Mouse (Mus musculus) embryonic facial prominence, embryonic 13.5 days (tissue): Measurements from ENCODE around the gene Copb1. TPM values are rescaled to one million over a fixed set of nuclear protein-coding genes. Genes with fewer than 3 reads are reported as not detected.

Source experiments
- ATAC-seq: fragments of 200-750 bp; cut with Nextera tagmentation; 2 replicates; pipeline ENCODE4 v1.8.0; 2017; ENCODE audit warnings: low read depth; ENCODE audit not compliant: insufficient number of reproducible peaks, insufficient read depth, low FRiP score, low TSS enrichment
- H3K27ac ChIP-seq: fragments of 300-500 bp; sonication (generic); 2 replicates; pipeline ENCODE4 v1.5.1; 2015; ENCODE audit warnings: moderate library complexity, mild to moderate bottlenecking, inconsistent platforms
- H3K27me3 ChIP-seq: fragments of 300-500 bp; sonication (generic); 2 replicates; pipeline ENCODE4 v1.6.1; 2015; ENCODE audit warnings: mild to moderate bottlenecking, inconsistent platforms
- H3K36me3 ChIP-seq: fragments of 300-500 bp; sonication (generic); 2 replicates; pipeline ENCODE4 v1.6.1; 2015; ENCODE audit warnings: mild to moderate bottlenecking, inconsistent platforms
- H3K4me1 ChIP-seq: fragments of 300-500 bp; sonication (generic); 2 replicates; pipeline ENCODE4 v1.6.1; 2015; ENCODE audit warnings: inconsistent platforms
- H3K4me2 ChIP-seq: fragments of 300-500 bp; sonication (generic); 2 replicates; pipeline ENCODE4 v1.6.1; 2015; ENCODE audit warnings: moderate library complexity, mild to moderate bottlenecking, inconsistent platforms
- H3K4me3 ChIP-seq: fragments of 300-500 bp; sonication (generic); 2 replicates; pipeline ENCODE4 v1.5.1; 2015; ENCODE audit warnings: mild to moderate bottlenecking, inconsistent platforms
- H3K9ac ChIP-seq: fragments of 300-500 bp; sonication (generic); 2 replicates; pipeline ENCODE4 v1.6.1; 2015; ENCODE audit warnings: mild to moderate bottlenecking, inconsistent platforms
- H3K9me3 ChIP-seq: fragments of 300-500 bp; sonication (generic); 2 replicates; pipeline ENCODE4 v1.6.1; 2016; ENCODE audit warnings: inconsistent platforms
- WGBS: fragments of 180-500 bp; shearing (Covaris S2); methylation state at CpG from one replicate; pipeline ENCODE4 v1.1.7; 2015; ENCODE audit warnings: mixed read lengths; 5-methylcytosine and 5-hydroxymethylcytosine counted together
- polyA plus RNA-seq: library from polyadenylated mRNA; unstranded; fragments of >200 nt; fragmentation: Nextera tagmentation; extraction: Ambion mirVana; gene quantifications from 2 replicates; pipeline ENCODE4 v1.2.1, GENCODE M21; 2015

The Copb1 gene
- polyA plus RNA-seq, 1 experiment from 2014 or later = 123 TPM

DNA sequence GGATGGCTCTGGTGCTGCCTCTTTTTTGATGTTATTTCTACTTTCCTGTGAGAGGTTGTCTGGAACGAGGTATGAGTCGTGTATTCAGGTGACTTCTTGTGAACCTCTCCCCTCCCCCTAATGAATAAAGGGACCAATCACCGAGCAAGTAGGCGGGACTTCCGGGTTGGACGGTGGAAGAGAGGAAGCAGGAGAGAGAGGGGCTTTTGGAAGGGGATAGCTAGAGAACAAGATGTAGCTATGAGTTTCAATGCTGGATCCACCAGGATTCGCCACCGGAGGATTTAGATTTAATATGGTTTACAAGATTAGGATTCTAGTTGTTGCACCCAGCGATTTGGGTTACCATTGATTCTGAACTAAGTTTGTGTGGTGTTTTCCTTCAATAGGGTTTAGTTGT is 28.5 kb upstream of the Copb1 start:
- no peaks in the 10 kb centered on the region for H3K9me3 ChIP-seq
- H3K27me3 ChIP-seq = no peaks in the 10 kb centered on the region
- H3K36me3 ChIP-seq = no peaks in the 10 kb centered on the region
- ATAC-seq = no peak
- no peak overlapping the region for H3K27ac ChIP-seq
- H3K4me3 ChIP-seq = no peak overlapping the region
- no peaks in the 10 kb centered on the region for H3K4me1 ChIP-seq
- no peak overlapping the region for H3K9ac ChIP-seq
- H3K4me2 ChIP-seq = no peak overlapping the region
- WGBS = 72% methylated on average over 9 of the region's 9 CpGs

DNA sequence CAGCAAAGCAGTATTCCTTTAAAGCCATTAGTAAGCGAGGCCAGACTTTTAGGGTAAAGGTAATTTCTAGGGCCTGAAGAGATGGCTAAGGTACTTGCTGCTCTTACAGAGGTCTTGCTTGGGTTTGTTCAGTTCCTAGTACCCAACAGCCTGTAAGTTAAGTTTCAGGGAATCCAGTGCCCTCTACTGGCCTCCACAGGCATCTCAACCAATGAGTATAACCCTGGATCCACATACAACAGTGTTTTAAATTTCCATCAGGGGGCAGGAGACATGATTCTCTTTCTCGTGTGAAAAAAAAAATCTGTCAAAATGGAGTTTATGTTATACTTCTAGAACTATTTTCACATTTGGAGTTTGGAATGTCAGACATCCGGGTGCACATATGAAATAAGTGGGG is 27.2 kb upstream of the Copb1 start:
- Histone ChIP-seq H3K27ac (no peak overlapping the region), H3K9ac (no peak overlapping the region), H3K4me3 (no peak overlapping the region), H3K4me2 (no peak overlapping the region), H3K4me1 (no peaks in the 10 kb centered on the region), H3K36me3 (no peaks in the 10 kb centered on the region), H3K9me3 (no peaks in the 10 kb centered on the region), H3K27me3 (no peaks in the 10 kb centered on the region)
- no peak for ATAC-seq
- WGBS = 49% methylated on average over 3 of the region's 3 CpGs

DNA sequence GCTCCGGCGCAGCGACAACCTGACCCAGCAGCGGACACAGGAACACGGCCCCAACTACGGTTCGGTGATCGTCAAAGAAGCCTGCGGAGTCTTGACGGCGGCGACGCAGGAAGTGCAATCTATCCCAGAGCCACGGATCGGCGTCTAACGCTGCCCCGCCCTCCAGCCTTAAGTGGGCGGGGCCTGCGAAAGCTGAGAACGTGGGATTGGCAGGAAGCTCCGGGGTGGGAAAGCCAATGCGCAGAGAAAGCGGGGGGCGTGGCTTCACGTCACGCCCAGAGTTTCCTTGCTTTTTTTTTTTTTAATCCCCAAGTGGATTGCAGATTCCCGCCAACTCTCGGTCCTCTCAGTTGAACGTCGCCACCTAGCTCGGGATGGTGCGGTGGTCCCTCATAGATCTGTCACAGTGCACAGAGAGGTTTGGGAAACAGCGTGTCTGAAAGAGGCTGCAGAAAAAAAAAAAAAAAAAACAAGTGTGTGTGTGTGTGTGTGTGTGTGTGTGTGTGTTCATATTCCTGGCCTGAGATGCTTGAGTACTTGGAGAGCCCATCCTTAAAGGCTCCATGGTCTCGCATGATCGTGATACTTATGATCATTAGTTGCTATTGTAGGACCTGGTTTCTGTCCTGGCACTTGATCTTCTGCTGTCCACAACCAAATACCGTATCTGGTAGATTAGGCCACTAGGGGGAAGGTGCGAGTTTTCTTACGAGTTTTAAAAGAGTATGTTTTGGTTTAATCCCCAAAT is 21.7 kb upstream of the Copb1 start, which contains the start of gene Psma1:
Psma1 (minus strand) TSS at position 114 of the 748 bp plus-strand sequence.
- H3K27ac ChIP-seq = peak within 1 kb of the TSS; percentile 51
- peak; percentile 91 for ATAC-seq
- no peaks in the 10 kb centered on the region for H3K27me3 ChIP-seq
- peak within 1 kb of the TSS; percentile 83 for H3K9ac ChIP-seq
- H3K36me3 ChIP-seq = peaks cover 28% of the 10 kb centered on the region
- H3K4me3 ChIP-seq = peak within 1 kb of the TSS; percentile 64
- peak within 1 kb of the TSS; percentile 90 for H3K4me2 ChIP-seq
- under 1% methylated on average over 39 of the region's 39 CpGs for WGBS
- H3K4me1 ChIP-seq = peaks cover 10% of the 10 kb centered on the region
- H3K9me3 ChIP-seq = no peaks in the 10 kb centered on the region

DNA sequence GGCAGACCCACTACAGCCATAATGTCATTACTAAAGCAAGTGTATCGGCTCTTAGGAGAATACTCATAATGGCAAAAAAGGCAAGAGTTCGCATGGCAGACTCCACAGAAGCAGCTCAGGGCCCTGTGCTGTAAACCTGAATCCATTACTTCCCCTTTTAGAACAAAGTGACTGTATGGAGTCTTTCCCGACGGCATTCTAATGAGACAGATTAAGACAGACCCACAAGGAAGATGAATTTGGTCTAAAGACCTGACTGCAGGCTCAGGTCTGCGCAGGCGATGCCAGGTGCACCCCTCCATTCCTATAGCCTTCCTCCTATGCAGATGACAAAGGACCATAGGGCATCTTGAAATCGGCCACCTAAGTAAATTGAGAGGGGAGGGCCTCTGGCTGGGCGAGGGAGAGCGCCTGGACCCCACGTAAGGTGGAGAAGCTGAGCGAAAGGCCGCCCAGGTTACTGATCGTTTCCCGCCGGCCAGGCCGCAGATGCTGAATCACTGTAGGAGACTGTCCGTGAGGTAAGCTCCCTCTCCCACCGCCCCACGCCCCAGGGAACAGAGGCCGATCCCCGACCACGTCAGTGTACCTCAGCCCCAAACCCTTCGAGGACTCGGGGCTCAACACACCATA is 21.0 kb upstream of the Copb1 start:
- H3K9ac ChIP-seq = peak overlapping the region; percentile 83
- peak overlapping the region; percentile 90 for H3K4me2 ChIP-seq
- 0 out of 2 replicates have a peak, but pooled peaks have one; percentile 4 for ATAC-seq
- no peaks in the 10 kb centered on the region for H3K9me3 ChIP-seq
- WGBS = 1% methylated on average over 24 of the region's 24 CpGs
- peaks cover 33% of the 10 kb centered on the region for H3K36me3 ChIP-seq
- H3K27ac ChIP-seq = peak overlapping the region; percentile 29; the same call in 1 of the 2 replicates
- H3K4me3 ChIP-seq = peak overlapping the region; percentile 64
- H3K4me1 ChIP-seq = peaks cover 10% of the 10 kb centered on the region
- H3K27me3 ChIP-seq = no peaks in the 10 kb centered on the region

DNA sequence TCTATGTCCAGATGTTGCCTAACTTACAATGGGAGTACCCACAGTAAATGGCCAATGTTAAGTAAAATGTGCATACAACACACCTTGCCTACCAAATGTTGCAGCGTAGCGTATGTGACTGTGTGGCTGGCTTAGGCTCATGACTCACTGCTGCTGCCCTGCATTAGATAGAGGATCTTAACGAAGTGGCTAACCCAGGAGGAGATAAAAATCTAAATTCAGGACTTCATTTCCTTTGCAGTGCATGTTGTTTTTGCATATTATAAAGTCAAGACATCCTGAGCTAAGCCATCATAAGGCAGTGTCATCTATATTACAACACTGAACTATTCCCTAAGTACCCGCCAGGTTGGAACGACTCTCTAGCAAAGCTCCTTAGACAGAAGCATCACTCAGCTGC is 13.9 kb upstream of the Copb1 start:
- Histone ChIP-seq H3K36me3 (peaks cover 88% of the 10 kb centered on the region), H3K4me1 (no peaks in the 10 kb centered on the region), H3K27ac (no peak overlapping the region), H3K4me3 (no peak overlapping the region), H3K27me3 (no peaks in the 10 kb centered on the region), H3K4me2 (no peak overlapping the region), H3K9me3 (peaks cover 5% of the 10 kb centered on the region; the same call in 1 of the 2 replicates), H3K9ac (no peak overlapping the region)
- 96% methylated on average over 5 of the region's 5 CpGs for WGBS
- no peak for ATAC-seq

DNA sequence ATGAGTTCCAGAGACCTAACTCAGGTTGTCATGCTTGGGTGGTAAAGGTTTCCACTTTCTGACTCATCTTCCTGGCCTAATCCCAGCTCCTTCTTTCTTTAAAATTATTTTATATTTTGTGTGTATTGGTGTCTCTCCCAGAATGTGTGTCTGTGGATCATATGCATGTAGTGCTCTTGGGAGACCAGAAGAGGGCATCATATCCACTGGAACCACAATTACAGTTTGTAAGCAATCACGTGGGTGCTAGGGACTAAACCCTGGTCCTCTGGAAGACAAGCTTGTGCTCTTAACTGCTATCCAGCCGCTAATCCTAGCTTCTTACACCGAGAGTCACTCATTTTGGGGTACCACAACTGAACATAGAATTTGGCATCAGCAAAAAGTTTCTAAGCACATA is 2.8 kb downstream of the Copb1 start:
- Histone ChIP-seq H3K9me3 (no peaks in the 10 kb centered on the region), H3K27ac (no peak overlapping the region), H3K4me3 (no peak overlapping the region), H3K9ac (no peak overlapping the region), H3K4me2 (no peak overlapping the region), H3K27me3 (no peaks in the 10 kb centered on the region), H3K4me1 (peaks cover 6% of the 10 kb centered on the region), H3K36me3 (peaks cover 46% of the 10 kb centered on the region)
- no peak for ATAC-seq
- 89% methylated on average over 3 of the region's 3 CpGs for WGBS

DNA sequence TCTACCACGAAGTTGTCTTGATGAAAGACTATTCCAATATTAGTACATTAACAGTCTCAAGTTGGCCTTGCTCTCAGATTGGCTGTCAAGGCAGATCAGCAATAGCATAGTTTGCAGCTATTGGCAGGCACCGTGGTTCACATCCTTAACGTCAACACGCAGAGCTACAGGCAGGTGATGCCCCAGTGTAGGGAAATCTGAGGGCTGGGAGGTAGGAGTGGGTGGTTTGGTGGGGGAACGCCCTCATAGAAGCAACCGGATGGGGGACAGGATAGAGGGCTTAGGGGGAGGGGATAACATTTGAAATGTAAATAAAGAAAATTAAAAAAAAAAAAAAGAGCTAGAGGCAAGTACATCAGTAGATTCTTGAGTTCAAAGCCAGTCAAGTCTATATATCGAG is 20.5 kb downstream of the Copb1 start:
- H3K27me3 ChIP-seq = no peaks in the 10 kb centered on the region
- no peak overlapping the region for H3K4me2 ChIP-seq
- no peaks in the 10 kb centered on the region for H3K4me1 ChIP-seq
- WGBS = 67% methylated on average over 7 of the region's 7 CpGs
- H3K36me3 ChIP-seq = peaks cover 74% of the 10 kb centered on the region
- no peak overlapping the region for H3K9ac ChIP-seq
- no peaks in the 10 kb centered on the region for H3K9me3 ChIP-seq
- no peak for ATAC-seq
- no peak overlapping the region for H3K27ac ChIP-seq
- no peak overlapping the region for H3K4me3 ChIP-seq

DNA sequence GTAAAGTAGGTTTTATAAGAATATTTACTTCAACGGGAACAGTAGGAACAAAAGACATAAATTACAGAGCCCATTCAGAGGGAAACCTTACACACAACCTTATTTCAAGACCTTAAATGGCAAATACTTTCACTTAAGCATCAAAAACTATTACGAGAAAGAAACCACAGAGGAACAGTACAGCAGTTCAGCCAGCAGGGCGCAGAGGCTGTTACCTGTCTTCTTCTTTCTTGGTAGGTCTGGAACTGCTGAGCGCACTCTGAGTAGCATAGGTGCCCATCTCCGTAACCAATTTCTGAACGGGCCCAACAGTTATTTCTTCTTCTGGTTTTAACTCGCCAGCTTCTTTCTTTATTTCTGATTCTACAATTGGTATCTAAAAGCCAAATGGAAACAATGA is 21.5 kb downstream of the Copb1 start:
- ATAC-seq = no peak
- Histone ChIP-seq H3K4me1 (no peaks in the 10 kb centered on the region), H3K4me2 (no peak overlapping the region), H3K36me3 (peaks cover 77% of the 10 kb centered on the region), H3K27me3 (no peaks in the 10 kb centered on the region), H3K4me3 (no peak overlapping the region), H3K9me3 (no peaks in the 10 kb centered on the region), H3K9ac (no peak overlapping the region), H3K27ac (no peak overlapping the region)
- WGBS = 91% methylated on average over 7 of the region's 7 CpGs

DNA sequence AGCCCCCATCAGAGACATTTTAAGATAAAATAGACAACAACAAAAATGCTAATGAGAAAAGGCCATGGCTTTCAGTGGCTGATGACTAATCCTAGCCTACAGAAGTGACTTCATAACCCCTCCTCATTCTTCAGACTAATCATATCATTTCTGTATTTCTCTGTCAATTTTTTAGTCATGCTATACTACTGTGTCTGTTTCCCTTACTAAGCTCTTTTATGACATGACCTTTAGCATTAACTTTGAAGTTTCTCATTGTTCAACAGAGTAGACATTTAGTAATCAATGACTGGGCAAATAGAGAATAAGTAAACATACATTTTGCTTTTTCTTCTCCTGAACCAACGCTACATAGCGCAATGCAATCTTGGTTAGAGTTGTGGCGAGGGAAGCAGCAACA is 22.7 kb downstream of the Copb1 start:
- Histone ChIP-seq H3K4me1 (no peaks in the 10 kb centered on the region), H3K9me3 (no peaks in the 10 kb centered on the region), H3K27me3 (no peaks in the 10 kb centered on the region), H3K27ac (no peak overlapping the region), H3K9ac (no peak overlapping the region), H3K4me2 (no peak overlapping the region), H3K36me3 (peaks cover 76% of the 10 kb centered on the region), H3K4me3 (no peak overlapping the region)
- WGBS = 93% methylated on average over 3 of the region's 3 CpGs
- ATAC-seq = no peak

DNA sequence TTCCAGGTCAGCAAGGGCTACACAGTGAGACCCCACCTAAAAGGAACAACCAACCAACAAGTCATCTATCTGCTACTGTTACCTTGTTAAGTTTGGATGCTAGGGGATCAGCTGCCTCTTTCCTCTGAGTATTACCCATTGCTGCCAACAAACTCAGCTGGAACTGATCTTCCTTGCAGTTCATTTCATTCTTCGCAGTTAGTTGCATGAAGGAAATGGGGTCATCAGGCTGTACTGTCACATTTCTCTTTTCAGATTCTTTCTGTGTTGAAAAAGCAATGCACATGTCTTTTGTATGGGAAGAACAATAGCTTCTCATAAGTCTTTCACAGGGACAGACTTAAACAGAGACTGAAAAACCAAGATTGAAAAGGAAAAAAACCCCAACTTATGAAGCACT is 28.0 kb downstream of the Copb1 start:
- 83% methylated on average over 1 of the region's 1 CpGs for WGBS
- Histone ChIP-seq H3K4me2 (no peak overlapping the region), H3K36me3 (peaks cover 64% of the 10 kb centered on the region)

DNA sequence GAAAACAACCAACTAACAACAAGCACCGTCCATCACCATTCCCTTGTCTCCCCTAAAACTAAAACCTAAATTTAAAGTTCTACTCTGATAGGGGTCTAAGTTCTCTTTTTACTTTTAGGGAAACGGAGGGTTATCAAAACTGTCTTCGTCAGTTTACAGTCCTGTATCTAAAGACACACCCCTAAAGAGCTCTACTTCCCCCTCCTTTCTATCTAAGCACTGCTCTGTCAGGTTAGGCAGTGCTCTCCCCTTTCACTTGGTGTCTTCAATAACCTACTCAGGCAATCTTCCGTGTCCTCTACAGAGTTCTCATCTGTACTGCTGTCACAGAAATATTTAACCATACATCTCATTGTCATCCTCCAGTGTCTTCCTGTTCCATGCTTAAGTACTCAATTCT is 34.1 kb downstream of the Copb1 start:
- 93% methylated on average over 4 of the region's 4 CpGs for WGBS
- no peaks in the 10 kb centered on the region for H3K4me1 ChIP-seq
- H3K4me3 ChIP-seq = no peak overlapping the region
- H3K4me2 ChIP-seq = no peak overlapping the region
- no peak overlapping the region for H3K9ac ChIP-seq
- H3K36me3 ChIP-seq = peaks cover 57% of the 10 kb centered on the region
- H3K9me3 ChIP-seq = no peaks in the 10 kb centered on the region
- ATAC-seq = no peak
- no peak overlapping the region for H3K27ac ChIP-seq
- no peaks in the 10 kb centered on the region for H3K27me3 ChIP-seq

More for the DNA sequence above, 28.0 kb downstream of the Copb1 start:
- Histone ChIP-seq H3K9me3 (no peaks in the 10 kb centered on the region), H3K27me3 (no peaks in the 10 kb centered on the region), H3K9ac (no peak overlapping the region), H3K4me1 (no peaks in the 10 kb centered on the region), H3K27ac (no peak overlapping the region), H3K4me3 (no peak overlapping the region)
- ATAC-seq = no peak

DNA sequence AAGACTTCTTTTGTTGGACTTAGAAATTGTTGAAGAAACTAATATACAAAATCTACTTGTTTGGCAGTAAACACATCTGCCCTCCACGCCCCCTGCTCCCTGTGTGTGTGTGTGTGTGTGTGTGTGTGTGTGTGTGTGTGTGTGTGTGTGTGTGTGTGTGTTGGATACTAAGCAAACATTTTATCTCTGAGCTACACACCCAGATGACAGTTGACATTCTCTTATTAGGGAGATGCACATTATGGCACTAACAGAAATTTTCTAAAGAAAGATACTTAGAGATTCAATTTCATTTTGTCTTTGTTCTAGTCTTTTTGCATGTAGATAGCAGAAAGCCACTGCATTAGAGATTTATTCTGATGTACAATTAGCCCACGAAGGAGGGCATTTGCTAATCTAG is 37.6 kb downstream of the Copb1 start:
- ATAC-seq = no peak
- WGBS = 84% methylated on average over 2 of the region's 2 CpGs
- Histone ChIP-seq H3K4me1 (no peaks in the 10 kb centered on the region), H3K4me3 (no peak overlapping the region), H3K27me3 (no peaks in the 10 kb centered on the region), H3K9me3 (no peaks in the 10 kb centered on the region), H3K9ac (no peak overlapping the region), H3K27ac (no peak overlapping the region), H3K36me3 (peaks cover 69% of the 10 kb centered on the region), H3K4me2 (no peak overlapping the region)
